Mouse (Mus musculus) gastrocnemius, postnatal 36 days (tissue): ENCODE data around the gene Srxn1. TPM values are rescaled to one million over a fixed set of nuclear protein-coding genes. Genes with fewer than 3 reads are reported as not detected.

Source experiments
- DNase-seq, 2 experiments: peaks; one replicate each; pipeline ENCODE4 v3.0.0; 2022
- intact Hi-C: fragments of 180-260 bp; cut with DNase I; formaldehyde crosslinking; loops from one replicate; pipeline ENCODE4 v1.15.1; 2025
- total RNA-seq, 2 experiments: library from RNA; stranded (reverse); gene quantifications; 2 replicates each; pipeline ENCODE4 v1.2.3; 2021

Srxn1 gene
- total RNA-seq, 2 experiments from 2014 or later = 21.3 to 21.5 TPM

GRCm38 (mm10) chr2:152112490-152112889 is 7.2 kb downstream of the Srxn1 start:
- intact Hi-C loops = loop anchor here (1.0 to 5.0 kb wide), 2 partner anchors 85 to 255 kb away; no protein-coding TSS in a partner anchor

GRCm38 (mm10) chr2:152112970-152113369 is 7.7 kb downstream of the Srxn1 start:
- intact Hi-C loops = loop anchor here (1.0 to 5.0 kb wide), 2 partner anchors 84 to 254 kb away; no protein-coding TSS in a partner anchor
- no peak for DNase-seq

More at GRCm38 (mm10) chr2:152112490-152112889, 7.2 kb downstream of the Srxn1 start:
- no peak for DNase-seq

GRCm38 (mm10) chr2:152114057-152114975 is 9.0 kb downstream of the Srxn1 start:
- DNase-seq = no peak
- intact Hi-C loops = loop anchor here (5.0 kb wide), 1 partner anchor 253 kb away; no protein-coding TSS in a partner anchor

- no peak for DNase-seq
- intact Hi-C loops = no loop called here
Measured at GRCm38 (mm10) chr2:152117694-152118093, 12.4 kb downstream of the Srxn1 start.

GRCm38 (mm10) chr2:152119228-152119865 is 14.0 kb downstream of the Srxn1 start:
- intact Hi-C loops = no loop called here
- DNase-seq = no peak

- no peak for DNase-seq
- intact Hi-C loops = no loop called here
Measured at GRCm38 (mm10) chr2:152122896-152123295, 17.6 kb downstream of the Srxn1 start.

GRCm38 (mm10) chr2:152128597-152128996 is 23.3 kb downstream of the Srxn1 start:
- DNase-seq = no peak
- intact Hi-C loops = no loop called here

- intact Hi-C loops = no loop called here
- no peak for DNase-seq
Measured at GRCm38 (mm10) chr2:152129778-152130177, 24.5 kb downstream of the Srxn1 start.

- intact Hi-C loops = no loop called here
- no peak for DNase-seq
Measured at GRCm38 (mm10) chr2:152132016-152132415, 26.7 kb downstream of the Srxn1 start.

GRCm38 (mm10) chr2:152132691-152133090 is 27.4 kb downstream of the Srxn1 start:
- intact Hi-C loops = no loop called here
- DNase-seq = no peak

- intact Hi-C loops = no loop called here
- no peak for DNase-seq
Measured at GRCm38 (mm10) chr2:152139191-152139987, 34.1 kb downstream of the Srxn1 start.

GRCm38 (mm10) chr2:152140941-152141340 is 35.6 kb downstream of the Srxn1 start:
- DNase-seq = no peak
- intact Hi-C loops = loop anchor here (5.0 kb wide), 1 partner anchor 51 kb away; no protein-coding TSS in a partner anchor

GRCm38 (mm10) chr2:152141491-152141890 is 36.2 kb downstream of the Srxn1 start:
- intact Hi-C loops = loop anchor here (5.0 kb wide), 1 partner anchor 51 kb away; no protein-coding TSS in a partner anchor
- no peak for DNase-seq

GRCm38 (mm10) chr2:152142046-152142445 is 36.7 kb downstream of the Srxn1 start:
- intact Hi-C loops = loop anchor here (5.0 kb wide), 1 partner anchor 50 kb away; no protein-coding TSS in a partner anchor
- DNase-seq = no peak

- intact Hi-C loops = loop anchor here (5.0 kb wide), 1 partner anchor 50 kb away; no protein-coding TSS in a partner anchor
- no peak for DNase-seq
Measured at GRCm38 (mm10) chr2:152142571-152142970, 37.3 kb downstream of the Srxn1 start.

- intact Hi-C loops = loop anchor here (5.0 kb wide), 1 partner anchor 49 kb away; no protein-coding TSS in a partner anchor
- peak; percentile 62 to 77 for DNase-seq
Measured at GRCm38 (mm10) chr2:152143279-152144157, 38.2 kb downstream of the Srxn1 start, which contains the start of gene Tcf15. Tcf15 (plus strand) TSS chr2:152143561.

GRCm38 (mm10) chr2:152144158-152144450 is 38.8 kb downstream of the Srxn1 start:
- intact Hi-C loops = loop anchor here (5.0 kb wide), 1 partner anchor 48 kb away; no protein-coding TSS in a partner anchor

GRCm38 (mm10) chr2:152144501-152144900 is 39.2 kb downstream of the Srxn1 start:
- intact Hi-C loops = loop anchor here (5.0 kb wide), 1 partner anchor 48 kb away; no protein-coding TSS in a partner anchor
- no peak for DNase-seq

More at GRCm38 (mm10) chr2:152144158-152144450, 38.8 kb downstream of the Srxn1 start:
- DNase-seq = no peak

- intact Hi-C loops = no loop called here
- DNase-seq = no peak
Measured at GRCm38 (mm10) chr2:152145711-152146110, 40.4 kb downstream of the Srxn1 start.
